In genomic region chr10:42972504-42973172, GRCm38 (mm10) we compare ENCODE assay signal across 9 mouse cellular contexts.
DNase-seq lines count a peak whose midpoint lies in the region; ATAC-seq and TF ChIP-seq lines count a peak whose summit lies in the region.
"Had no signal": no experiment of that assay in that cellular context is flagged by ENCODE, and none has a peak within 500 bp of the region (broad histone marks: within the 10 kb centered on the region; RNA-seq: fewer than 3 reads in every experiment).

No protein-coding gene starts in this region.

- no peak overlapping the region for H3K27ac ChIP-seq in heart, adult 2 months
- H3K27ac ChIP-seq in intestine, postnatal 0 days (ENCODE audit: low read depth, low read length), result no peak overlapping the region
- H3K27ac ChIP-seq in liver, embryonic 13.5 days, result no peak overlapping the region
- H3K27ac ChIP-seq in neural tube, embryonic 11.5 days (ENCODE audit: low read depth, low read length), result no peak overlapping the region

- peak; percentile 70 for ATAC-seq in intestine, postnatal 0 days
- ATAC-seq in liver, embryonic 13.5 days (ENCODE audit: low read depth), result no peak
- peak; percentile 71 for ATAC-seq in neural tube, embryonic 11.5 days (ENCODE audit: insufficient read depth, low FRiP score, low TSS enrichment)

- DNase-seq in A20 (ENCODE audit: low read depth, low spot score) (peak; percentile 38), ZHBTc4 (ENCODE audit: low read depth, low spot score) (peak; percentile 88)
- peak; percentile 82 for DNase-seq in embryo, embryonic 9.5 days (ENCODE audit: extremely low spot score)
- peak; percentile 54 to 76 for DNase-seq in heart, adult 2 months
- peak; percentile 34 for DNase-seq in liver, embryonic 13.5 days
- peak; percentile 82 for DNase-seq in neural tube, embryonic 11.5 days (ENCODE audit: low spot score)
- peak; percentile 89 for DNase-seq in testis, postnatal 10 days (ENCODE audit: low spot score)

- 22% methylated on average over 18 of the region's 18 CpGs for WGBS in heart, adult 2 months
- WGBS in intestine, postnatal 0 days, result 25% methylated on average over 18 of the region's 18 CpGs
- 20% methylated on average over 18 of the region's 18 CpGs for WGBS in liver, embryonic 13.5 days (ENCODE audit: insufficient replicate concordance)
- WGBS in neural tube, embryonic 11.5 days, result 27% methylated on average over 18 of the region's 18 CpGs

- H3K4me3 ChIP-seq in heart, adult 2 months, result no peak overlapping the region
- peak overlapping the region; percentile 26 for H3K4me3 ChIP-seq in intestine, postnatal 0 days (ENCODE audit: low read depth, low read length)
- no peak overlapping the region; the same call in 1 of the 2 replicates for H3K4me3 ChIP-seq in liver, embryonic 13.5 days (replicated peaks)
- H3K4me3 ChIP-seq in neural tube, embryonic 11.5 days (ENCODE audit: low read depth, low read length), result no peak overlapping the region
- H3K4me3 ChIP-seq: erythroblast, embryonic 14.5 days had no signal

- intact Hi-C loops in heart, adult 2 months (cut with DNase I), result no loop called here

- H3K27me3 ChIP-seq in heart, adult 2 months (ENCODE audit: control insufficient read depth, insufficient read depth, low read length), result 0 out of 2 replicates have a peak, but pooled peaks cover 1% of the 10 kb centered on the region
- H3K27me3 ChIP-seq in intestine, postnatal 0 days (replicated peaks; ENCODE audit: control insufficient read depth, insufficient read depth, low read length), result no peaks in the 10 kb centered on the region
- peaks cover 16% of the 10 kb centered on the region for H3K27me3 ChIP-seq in liver, embryonic 13.5 days
- no peaks in the 10 kb centered on the region for H3K27me3 ChIP-seq in neural tube, embryonic 11.5 days (ENCODE audit: control insufficient read depth, insufficient read depth, low read length)

- H3K4me2 ChIP-seq in intestine, postnatal 0 days (replicated peaks; ENCODE audit: low read depth), result peak overlapping the region; percentile 62
- 0 out of 2 replicates have a peak overlapping the region, but pooled peaks have one; percentile 23 for H3K4me2 ChIP-seq in liver, embryonic 13.5 days
- no peak overlapping the region for H3K4me2 ChIP-seq in neural tube, embryonic 11.5 days (ENCODE audit: low read depth)

- TF ChIP-seq POLR2A in heart, adult 2 months (IDR thresholded peaks at IDR 0.05; ENCODE audit: insufficient read depth, low read depth, low read length), result no peak

- 0 out of 2 replicates have a peak, but pooled peaks have one; percentile 26 for TF ChIP-seq EP300 in heart, adult 2 months (IDR thresholded peaks at IDR 0.05; ENCODE audit: insufficient read depth, low read depth, low read length)

- H3K4me1 ChIP-seq in heart, adult 2 months (ENCODE audit: control insufficient read depth, insufficient read depth, low read length), result no peaks in the 10 kb centered on the region
- H3K4me1 ChIP-seq in intestine, postnatal 0 days (replicated peaks; ENCODE audit: control insufficient read depth, insufficient read depth, low read length), result no peaks in the 10 kb centered on the region; the same call in 1 of the 2 replicates
- peaks cover 7% of the 10 kb centered on the region; the same call in 1 of the 2 replicates for H3K4me1 ChIP-seq in liver, embryonic 13.5 days (replicated peaks)
- H3K4me1 ChIP-seq in neural tube, embryonic 11.5 days (ENCODE audit: control insufficient read depth, insufficient read depth, low read length), result peaks cover 14% of the 10 kb centered on the region

- H3K9me3 ChIP-seq in intestine, postnatal 0 days (ENCODE audit: control insufficient read depth), result no peaks in the 10 kb centered on the region
- no peaks in the 10 kb centered on the region for H3K9me3 ChIP-seq in liver, embryonic 13.5 days (replicated peaks)
- H3K9me3 ChIP-seq in neural tube, embryonic 11.5 days (ENCODE audit: control insufficient read depth, low read length), result no peaks in the 10 kb centered on the region

- H3K9ac ChIP-seq in heart, adult 2 months (ENCODE audit: low read depth, low read length), result no peak overlapping the region
- no peak overlapping the region; the same call in 1 of the 2 replicates for H3K9ac ChIP-seq in intestine, postnatal 0 days (ENCODE audit: low read depth, low read length)
- no peak overlapping the region for H3K9ac ChIP-seq in liver, embryonic 13.5 days
- H3K9ac ChIP-seq in neural tube, embryonic 11.5 days (ENCODE audit: low read length), result no peak overlapping the region

- H3K79me2 ChIP-seq in heart, adult 2 months (replicated peaks; ENCODE audit: control insufficient read depth, insufficient read depth, low read length), result no peaks in the 10 kb centered on the region

- peak; percentile 70 for TF ChIP-seq CTCF in heart, adult 2 months (IDR thresholded peaks at IDR 0.05)
- TF ChIP-seq CTCF in intestine, postnatal 0 days (IDR thresholded peaks at IDR 0.05; ENCODE audit: low read depth), result peak; percentile 90

- H3K36me3 ChIP-seq in heart, adult 2 months (ENCODE audit: control insufficient read depth, insufficient read depth, low read length), result no peaks in the 10 kb centered on the region
- H3K36me3 ChIP-seq in intestine, postnatal 0 days (ENCODE audit: control insufficient read depth, insufficient read depth), result no peaks in the 10 kb centered on the region
- no peaks in the 10 kb centered on the region for H3K36me3 ChIP-seq in liver, embryonic 13.5 days
- H3K36me3 ChIP-seq in neural tube, embryonic 11.5 days (ENCODE audit: control insufficient read depth, insufficient read depth, low read length), result no peaks in the 10 kb centered on the region

Comparison
In these comparisons a context has a peak if more than half of its experiments do, and no peak if none do; other contexts are left out.
1. DNase-seq: peak in every context shown above with its lines; median percentile 89 in testis, postnatal 10 days; 88 in ZHBTc4; 82 in embryo, embryonic 9.5 days; 82 in neural tube, embryonic 11.5 days; 65 in heart, adult 2 months; 38 in A20; 34 in liver, embryonic 13.5 days.